Mouse (Mus musculus) thymus, postnatal 4 days (tissue): ENCODE results near the gene Eva1c.
"Not testable (repeated sequence)": the region's sequence is repeated elsewhere in the genome, so short reads cannot be mapped to it uniquely, and the experiment has no call there.

Source experiments
- DNase-seq: peaks from one replicate; pipeline ENCODE4 v3.0.0; 2021

The Eva1c gene

GRCm38 (mm10) chr16:90826457-90826856 lies at the start of gene Eva1c:
Gene Eva1c, plus strand, starts transcription at chr16:90826719.
- DNase-seq: no peak

GRCm38 (mm10) chr16:90779783-90780182 lies 46.7 kb upstream of the Eva1c start:
- DNase-seq: no peak

DNA sequence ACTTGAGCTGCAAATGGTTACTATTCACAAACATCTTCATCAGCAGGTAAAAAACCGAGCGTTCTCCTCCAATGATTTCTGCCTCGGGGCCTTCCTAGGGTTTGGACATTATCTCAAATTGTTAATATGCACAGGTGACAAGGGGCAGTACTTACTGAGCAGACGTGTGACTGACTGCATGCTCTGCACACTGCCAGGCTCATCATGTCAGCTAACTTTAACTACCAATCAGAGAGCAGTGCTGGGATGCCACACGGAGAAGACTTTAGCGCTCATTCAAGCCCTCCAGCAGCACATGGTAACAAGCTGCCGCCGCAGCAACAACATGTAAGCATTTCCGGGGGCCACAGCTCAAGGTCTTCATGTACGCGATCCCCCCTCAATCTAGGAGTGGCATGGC lies 43.2 kb upstream of the Eva1c start:
- no peak for DNase-seq

DNA sequence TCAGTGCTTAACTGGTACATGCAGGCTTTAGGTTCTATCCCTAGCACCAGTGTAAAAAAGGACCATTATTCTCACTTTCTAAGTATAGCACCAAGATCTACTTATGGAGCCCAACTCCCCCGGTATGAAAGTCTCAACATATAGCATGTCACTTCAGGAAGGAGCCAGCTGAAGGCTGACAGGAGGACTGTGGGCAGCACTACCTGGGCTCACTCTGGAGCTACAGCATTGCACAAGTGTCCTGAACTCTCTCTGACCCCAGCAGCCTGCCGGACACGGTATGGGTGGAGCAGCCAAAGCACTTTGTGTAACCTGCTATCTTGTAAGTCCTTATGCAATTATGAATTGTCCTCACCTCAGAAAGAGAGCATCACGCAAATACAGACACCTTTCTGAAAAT lies 41.3 kb upstream of the Eva1c start:
- DNase-seq: no peak

DNA sequence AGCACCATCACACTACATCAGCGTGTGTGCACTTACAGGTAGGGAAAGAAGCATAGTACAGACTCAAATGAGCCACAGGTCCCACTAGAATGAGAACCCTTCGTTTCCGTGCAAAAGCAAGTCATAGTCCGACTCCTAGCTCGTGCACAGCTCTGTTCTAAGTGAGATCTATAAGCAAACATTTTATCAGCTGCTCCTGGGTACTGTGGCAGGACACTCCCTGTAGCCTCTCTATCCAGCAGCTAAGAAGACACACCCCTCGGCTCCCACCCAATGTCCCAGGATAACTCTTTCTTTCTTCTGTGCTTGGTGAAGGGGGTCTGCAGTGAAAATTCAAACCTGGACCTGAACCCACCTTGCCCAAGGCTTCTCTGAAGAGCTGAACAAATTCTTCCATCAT lies 37.9 kb upstream of the Eva1c start:
- no peak for DNase-seq

DNA sequence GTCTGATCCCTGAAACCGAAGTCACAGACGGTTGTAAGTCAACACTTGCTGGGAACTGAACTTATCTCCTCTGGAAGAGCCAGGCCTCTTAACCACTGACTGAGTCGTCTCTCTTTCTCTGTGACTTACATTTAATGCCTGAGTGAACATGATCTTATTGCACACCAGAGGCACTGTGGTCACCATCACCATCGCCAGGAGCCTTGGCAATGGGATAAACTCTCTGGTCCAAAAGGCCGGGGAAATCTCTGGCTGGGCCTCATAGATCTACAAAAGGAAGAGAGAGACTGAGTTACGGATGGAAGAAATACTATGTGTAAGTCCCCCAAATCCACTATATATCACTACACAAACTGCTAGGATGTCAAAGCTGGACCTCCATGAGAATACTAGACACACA lies 35.6 kb upstream of the Eva1c start:
- no peak for DNase-seq

DNA sequence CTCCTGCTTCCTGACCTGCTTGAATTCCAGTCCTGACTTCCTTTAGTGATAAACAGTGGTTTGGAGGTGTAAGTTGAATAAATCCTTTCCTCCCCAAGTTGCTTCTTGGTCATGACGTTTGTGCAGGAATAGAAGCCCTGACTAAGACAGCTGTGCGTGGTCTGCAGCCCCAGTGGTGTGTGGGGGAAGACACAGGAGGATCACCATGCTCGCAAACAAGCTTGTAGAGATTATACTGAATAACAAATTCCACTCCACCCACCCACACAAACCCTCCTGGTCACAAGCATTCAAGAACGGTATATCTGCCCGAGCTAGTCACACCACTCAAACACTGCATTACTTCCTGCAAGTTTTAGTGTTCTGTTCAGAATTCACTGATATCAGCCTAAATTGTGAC lies 34.5 kb upstream of the Eva1c start:
- no peak for DNase-seq

DNA sequence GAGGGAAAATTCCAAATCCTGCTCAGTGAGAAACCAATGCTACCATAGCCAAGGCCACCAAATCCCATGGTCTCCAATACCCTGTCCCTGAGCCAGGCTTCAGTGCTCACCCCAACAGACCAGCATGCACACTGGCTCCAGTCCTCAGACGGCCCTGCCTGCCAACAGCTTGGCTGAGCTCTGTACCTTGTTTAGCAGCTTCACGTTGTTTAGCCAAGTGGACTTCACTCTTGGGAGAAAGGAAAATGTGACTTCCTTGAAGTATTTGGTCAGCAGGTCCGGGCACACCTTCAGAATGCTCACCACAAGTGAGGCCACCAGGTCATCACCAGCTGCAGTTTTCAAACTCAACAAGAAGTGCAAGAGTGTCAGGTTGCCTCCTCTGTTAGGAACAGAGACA lies 34.0 kb upstream of the Eva1c start:
- no peak for DNase-seq

DNA sequence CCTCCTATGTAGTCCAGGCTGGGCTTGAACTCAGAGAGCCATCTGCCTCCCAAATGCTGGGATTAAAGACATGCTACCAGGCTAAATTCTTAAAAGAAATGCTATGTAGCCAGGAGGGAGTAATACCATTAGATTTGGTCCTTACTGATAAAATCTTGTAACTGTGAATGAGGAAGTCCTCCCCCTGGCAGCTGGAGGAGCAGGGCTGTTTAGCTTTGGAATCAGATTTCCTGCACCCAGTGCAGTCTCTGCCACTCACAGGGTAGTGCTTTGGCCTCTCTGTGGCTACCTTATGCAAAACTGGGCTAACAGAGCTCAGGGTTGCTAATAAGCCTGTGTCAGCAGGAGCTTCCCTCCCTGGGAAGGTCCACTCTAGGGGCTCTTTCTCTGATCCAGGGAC lies 31.8 kb upstream of the Eva1c start:
- DNase-seq: no peak

- no peak for DNase-seq
Observed at GRCm38 (mm10) chr16:90798446-90798845, 28.1 kb upstream of the Eva1c start.

DNA sequence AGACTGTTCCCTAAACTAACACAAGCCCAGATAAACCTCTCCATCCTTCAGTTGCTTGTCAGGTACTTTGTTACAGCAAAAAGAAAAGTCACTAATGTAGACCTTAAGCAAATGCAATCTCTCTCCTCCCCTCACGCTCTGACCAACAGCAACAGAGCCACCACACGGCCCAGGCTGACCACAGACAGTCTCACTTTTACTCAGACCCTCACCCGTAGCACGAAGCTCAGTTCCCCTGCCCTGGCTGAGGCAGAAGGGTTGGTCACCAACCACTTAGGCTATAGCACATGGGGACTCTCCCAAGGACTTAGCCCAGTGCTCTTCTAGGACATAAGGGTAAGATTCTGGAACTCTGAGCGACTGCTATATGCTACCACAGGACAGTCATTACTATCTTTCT lies 27.7 kb upstream of the Eva1c start:
- DNase-seq: no peak

DNA sequence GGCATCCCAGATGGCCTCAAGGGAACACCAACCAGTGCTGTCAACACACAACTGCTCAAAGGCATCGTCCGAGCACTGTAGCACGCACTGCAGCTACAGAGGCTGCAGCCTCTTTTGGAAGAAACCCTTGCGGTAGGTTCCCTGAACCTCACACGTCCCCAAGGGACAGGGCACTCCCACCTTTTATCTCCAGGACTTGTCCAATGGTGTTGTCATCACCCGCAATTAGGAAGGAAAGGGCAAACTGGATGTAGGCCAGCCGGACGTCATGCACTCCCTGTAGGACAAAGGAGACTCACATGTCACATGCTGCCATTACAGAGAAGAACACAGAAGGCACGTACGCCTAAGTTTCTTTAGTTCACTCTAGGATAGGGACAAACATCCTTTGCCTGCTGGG lies 26.7 kb upstream of the Eva1c start:
- DNase-seq: no peak

GRCm38 (mm10) chr16:90801251-90801650 lies 25.3 kb upstream of the Eva1c start:
- DNase-seq: no peak

GRCm38 (mm10) chr16:90801928-90802327 lies 24.6 kb upstream of the Eva1c start:
- peak; percentile 24 for DNase-seq

DNA sequence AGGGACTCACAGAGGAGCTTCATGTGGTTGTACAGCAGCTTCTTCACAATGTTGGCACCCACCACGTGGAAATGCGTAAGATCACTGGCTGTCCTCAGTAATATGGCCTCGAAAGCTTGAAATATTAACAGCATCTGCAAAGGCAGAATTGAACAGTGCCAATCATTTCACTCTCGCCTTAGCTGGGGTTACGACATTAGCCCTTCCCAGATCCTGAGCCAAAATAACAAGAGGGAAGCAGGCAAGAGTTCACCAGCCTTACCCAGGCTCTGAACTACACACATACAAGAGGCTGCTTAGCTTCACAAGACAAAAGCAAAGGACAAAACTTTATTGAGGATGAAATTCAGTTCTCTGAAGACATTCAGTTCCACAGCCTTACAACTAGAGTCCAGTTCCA lies 22.1 kb upstream of the Eva1c start:
- no peak for DNase-seq

- DNase-seq: peak; percentile 100
Observed at GRCm38 (mm10) chr16:90809975-90810715, 16.4 kb upstream of the Eva1c start, which contains the start of gene Urb1. Gene Urb1, minus strand, starts transcription at chr16:90810413.

GRCm38 (mm10) chr16:90810716-90811256 lies 15.7 kb upstream of the Eva1c start:
- DNase-seq: no peak

DNA sequence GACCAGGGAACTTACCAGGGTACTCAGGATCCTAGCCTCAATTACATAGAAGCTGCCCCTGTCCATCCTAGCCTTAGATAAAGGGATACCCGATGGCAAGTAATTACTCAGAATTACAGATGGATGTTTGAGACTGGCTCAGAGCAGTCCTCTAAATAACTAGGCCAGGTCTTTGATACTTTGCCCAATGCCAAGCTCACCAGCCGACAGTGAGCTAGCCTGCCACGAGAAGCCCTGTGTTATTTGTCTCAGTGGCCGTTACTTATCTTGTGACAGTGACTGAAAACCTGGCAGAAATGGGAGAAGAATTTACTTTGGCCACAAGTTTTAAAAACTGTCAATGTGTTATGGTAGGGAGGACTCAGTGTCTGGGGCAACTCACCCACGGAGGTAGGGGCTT lies 14.4 kb upstream of the Eva1c start:
- DNase-seq: no peak

DNA sequence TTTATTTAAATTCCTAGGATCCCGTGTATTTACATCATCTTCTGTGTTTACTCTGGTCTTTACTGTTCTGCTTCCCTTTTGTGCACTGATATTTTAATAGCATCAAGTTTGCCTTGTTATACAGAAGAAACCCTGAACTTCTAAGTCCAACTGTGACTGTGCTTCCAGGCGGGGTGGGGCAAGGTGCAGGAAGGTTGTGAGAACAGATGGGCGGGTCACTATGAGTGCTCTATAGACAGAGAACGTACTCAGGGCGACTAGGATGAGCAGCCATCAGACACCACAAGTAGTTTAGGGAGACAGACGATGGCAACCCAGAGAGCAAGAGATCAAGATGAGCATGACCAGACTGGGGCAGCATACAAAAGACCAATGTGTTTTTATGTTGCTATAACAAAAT lies 6.2 kb upstream of the Eva1c start:
- no peak for DNase-seq

GRCm38 (mm10) chr16:90821046-90821697 lies 5.3 kb upstream of the Eva1c start:
- DNase-seq: no peak

- no peak for DNase-seq
Observed at GRCm38 (mm10) chr16:90822284-90822935, 4.1 kb upstream of the Eva1c start.

- no peak for DNase-seq
Observed at GRCm38 (mm10) chr16:90822981-90823380, 3.5 kb upstream of the Eva1c start.

- DNase-seq: not testable (repeated sequence)
Observed at GRCm38 (mm10) chr16:90823986-90824385, 2.5 kb upstream of the Eva1c start.

- DNase-seq: no peak
Observed at GRCm38 (mm10) chr16:90826041-90826440, 478 bp upstream of the Eva1c start.
